Mouse (Mus musculus) Muller cell, postnatal 12 days (primary cell): ENCODE data around the gene Slc39a3.
"Not testable (repeated sequence)": the region's sequence is repeated elsewhere in the genome, so short reads cannot be mapped to it uniquely, and the experiment has no call there.

Experiments used
- DNase-seq: peaks from one replicate; pipeline ENCODE4 v3.0.0-alpha.2; 2015; ENCODE audit errors: inconsistent ontology term

The Slc39a3 gene

GRCm38 (mm10) chr10:81006005-81006677 lies 31.1 kb downstream of the Slc39a3 start:
- DNase-seq, result no peak

GRCm38 (mm10) chr10:81001161-81001560 lies 36.1 kb downstream of the Slc39a3 start:
- DNase-seq, result no peak

- no peak for DNase-seq
Measured at GRCm38 (mm10) chr10:81000197-81001062, 36.8 kb downstream of the Slc39a3 start.

- DNase-seq, result peak; percentile 84
Measured at GRCm38 (mm10) chr10:80999362-81000196, 37.6 kb downstream of the Slc39a3 start.

GRCm38 (mm10) chr10:80998778-80999177 lies 38.4 kb downstream of the Slc39a3 start:
- no peak for DNase-seq

- no peak for DNase-seq
Measured at GRCm38 (mm10) chr10:80998021-80998420, 39.2 kb downstream of the Slc39a3 start.

- no peak for DNase-seq
Measured at GRCm38 (mm10) chr10:80997332-80997731, 39.9 kb downstream of the Slc39a3 start.

GRCm38 (mm10) chr10:80996501-80996900 lies 40.7 kb downstream of the Slc39a3 start:
- DNase-seq, result no peak

GRCm38 (mm10) chr10:80995091-80995632 lies 42.1 kb downstream of the Slc39a3 start:
- peak; percentile 78 for DNase-seq

- DNase-seq, result no peak
Measured at GRCm38 (mm10) chr10:80994621-80995020, 42.6 kb downstream of the Slc39a3 start.

- no peak for DNase-seq
Measured at GRCm38 (mm10) chr10:80993276-80993675, 44.0 kb downstream of the Slc39a3 start.

- DNase-seq, result no peak
Measured at GRCm38 (mm10) chr10:80991945-80992344, 45.3 kb downstream of the Slc39a3 start.

- no peak for DNase-seq
Measured at GRCm38 (mm10) chr10:80991007-80991406, 46.2 kb downstream of the Slc39a3 start.

GRCm38 (mm10) chr10:80990406-80990805 lies 46.8 kb downstream of the Slc39a3 start:
- DNase-seq, result no peak

- DNase-seq, result not testable (repeated sequence)
Measured at GRCm38 (mm10) chr10:80989854-80990253, 47.4 kb downstream of the Slc39a3 start.

- DNase-seq, result no peak
Measured at GRCm38 (mm10) chr10:80989446-80989845, 47.8 kb downstream of the Slc39a3 start.

GRCm38 (mm10) chr10:80987709-80988441 lies 49.4 kb downstream of the Slc39a3 start:
- peak; percentile 95 for DNase-seq

GRCm38 (mm10) chr10:80986754-80987153 lies 50.5 kb downstream of the Slc39a3 start:
- DNase-seq, result no peak

- DNase-seq, result no peak
Measured at GRCm38 (mm10) chr10:80985970-80986701, 51.1 kb downstream of the Slc39a3 start.

- peak; percentile 63 for DNase-seq
Measured at GRCm38 (mm10) chr10:80985241-80985969, 51.8 kb downstream of the Slc39a3 start.
